Mouse (Mus musculus): ENCODE data around the gene B3gnt3. TPM values are rescaled to one million over a fixed set of nuclear protein-coding genes. Genes with fewer than 3 reads are reported as not detected.
A peak's percentile ranks its signal among the peaks of the same experiment; 100 is the strongest.
"Not testable (repeated sequence)": the region's sequence is repeated elsewhere in the genome, so short reads cannot be mapped to it uniquely, and the experiment has no call there.

Gene B3gnt3
- 1 to 10 TPM; 2.1 to 2.6 TPM for total RNA-seq (2021)
- long read RNA-seq, experiment 1, partial matches to known transcripts: 0 of 4 reads
- long read RNA-seq, experiment 1, other reads (novel, unspliced or antisense): 2 of 4 reads
- long read RNA-seq, experiment 2, partial matches to known transcripts: 0 of 1 reads
- long read RNA-seq, experiment 2, other reads (novel, unspliced or antisense): 0 of 1 reads

DNA sequence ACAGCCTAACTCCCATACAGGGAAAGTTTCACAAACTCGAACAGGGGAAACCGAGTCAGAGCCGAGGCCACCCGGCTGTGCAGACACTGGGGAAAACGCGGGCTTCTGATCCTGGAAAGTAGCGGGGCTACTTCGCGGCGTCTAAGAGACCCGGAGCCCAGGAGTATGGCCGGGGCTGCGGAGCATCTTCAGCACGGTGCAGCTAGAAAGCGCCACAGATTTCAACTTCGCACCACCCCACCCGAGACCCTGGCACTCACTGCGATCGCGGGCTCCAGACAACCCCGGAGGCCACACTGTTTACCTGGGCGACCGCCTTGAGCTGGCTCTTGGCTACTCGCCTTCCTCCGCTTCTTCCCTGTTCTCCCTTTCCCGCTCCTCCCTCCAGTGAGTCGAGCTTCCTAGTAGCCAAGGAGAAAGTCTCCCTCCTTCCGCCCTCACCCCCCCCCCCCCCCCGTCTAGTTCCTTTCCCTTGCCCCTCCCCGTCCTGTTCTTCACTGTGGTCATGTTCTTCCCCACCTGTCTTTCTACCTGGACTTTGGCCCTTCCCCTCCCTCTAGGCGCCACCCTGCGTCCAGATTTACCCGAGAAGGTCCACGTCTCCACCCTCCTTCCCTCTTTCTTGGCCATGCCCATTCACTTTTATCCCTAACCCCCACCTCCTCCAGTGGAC is at the start of gene B3gnt3:
B3gnt3 (minus strand) TSS at position 376 of the 673 bp plus-strand sequence.
- intact Hi-C loops (cut with DNase I): loop anchor here (5.0 kb wide), 1 partner anchor 421 kb away; no protein-coding TSS in a partner anchor
- DNase-seq: no peak

DNA sequence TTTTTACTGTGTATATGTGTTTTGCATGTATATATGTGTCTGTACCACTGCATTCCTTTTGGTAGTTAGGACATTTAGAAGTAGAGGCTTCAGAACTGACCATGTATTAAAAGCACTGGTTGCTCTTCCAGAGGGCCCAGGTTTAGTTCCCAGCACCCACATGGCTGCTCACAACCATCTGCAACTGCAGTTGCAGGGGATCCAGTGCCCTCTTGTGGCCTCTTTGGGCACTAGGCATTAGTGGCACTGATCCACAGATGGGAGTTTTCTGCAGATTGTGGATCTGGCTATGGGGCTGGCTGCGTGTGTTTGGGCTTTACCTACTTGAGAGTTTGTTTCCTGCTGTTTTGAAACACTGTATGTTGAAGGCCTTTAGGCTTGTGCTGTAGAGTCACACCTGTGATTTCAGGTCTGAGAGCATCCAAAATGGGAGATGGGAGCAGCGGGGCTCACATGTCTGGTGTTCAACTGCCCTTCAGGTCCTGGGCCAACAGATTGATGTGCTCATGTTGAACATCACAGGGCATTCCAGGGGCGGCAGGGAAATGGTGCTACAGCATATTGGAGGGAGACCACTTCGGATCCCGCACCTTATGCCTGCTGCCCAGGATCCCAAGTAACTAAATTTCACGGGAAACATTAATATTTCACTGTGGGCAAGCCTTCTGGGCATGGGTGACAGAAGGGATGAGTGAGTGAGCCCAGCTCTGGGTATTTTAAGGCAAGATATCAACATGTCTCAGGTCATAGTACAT is 47.9 kb upstream of the B3gnt3 start:
- DNase-seq; intact Hi-C loops (cut with DNase I): not testable (repeated sequence)

DNA sequence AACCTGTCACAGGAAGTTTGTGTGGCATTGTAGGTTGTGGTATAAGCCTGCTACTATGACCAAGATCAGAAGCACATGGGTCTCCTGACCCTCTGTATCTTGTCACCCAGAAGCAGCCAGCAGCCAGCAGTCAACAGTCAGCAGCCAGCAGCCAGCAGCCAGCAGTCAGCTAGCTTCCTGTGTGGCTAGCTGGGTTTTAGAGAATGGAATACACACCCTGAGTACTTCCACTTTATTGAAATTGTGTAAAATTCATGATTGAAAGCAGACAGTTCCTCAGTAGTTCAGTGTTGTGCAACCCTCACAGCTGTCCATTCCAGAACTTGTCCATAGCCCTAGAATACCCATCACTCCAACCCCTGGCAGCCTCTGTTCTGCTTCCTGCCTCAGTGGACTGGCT is 45.5 kb upstream of the B3gnt3 start:
- intact Hi-C loops (cut with DNase I); DNase-seq: not testable (repeated sequence)

DNA sequence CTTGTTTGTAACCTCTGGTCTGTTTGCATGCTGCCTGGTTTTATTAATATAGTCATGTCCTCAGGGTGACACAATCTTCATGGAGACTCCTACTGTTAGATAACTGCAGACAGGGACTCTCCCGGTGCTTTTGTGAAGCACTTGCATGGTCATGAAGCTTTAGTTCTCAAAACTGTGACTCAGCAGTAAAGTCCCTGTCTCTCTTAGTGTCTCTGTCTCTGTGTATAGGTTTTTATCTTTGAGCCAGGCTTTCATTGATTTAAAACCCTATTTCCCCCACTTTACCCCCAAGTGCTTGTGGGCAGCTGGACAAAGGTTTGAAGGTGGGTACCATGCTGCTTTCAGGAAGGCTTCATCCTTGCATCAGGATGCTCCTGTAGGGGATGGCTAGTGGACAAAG is 43.7 kb upstream of the B3gnt3 start:
- no peak for DNase-seq
- intact Hi-C loops (cut with DNase I): no loop called here

DNA sequence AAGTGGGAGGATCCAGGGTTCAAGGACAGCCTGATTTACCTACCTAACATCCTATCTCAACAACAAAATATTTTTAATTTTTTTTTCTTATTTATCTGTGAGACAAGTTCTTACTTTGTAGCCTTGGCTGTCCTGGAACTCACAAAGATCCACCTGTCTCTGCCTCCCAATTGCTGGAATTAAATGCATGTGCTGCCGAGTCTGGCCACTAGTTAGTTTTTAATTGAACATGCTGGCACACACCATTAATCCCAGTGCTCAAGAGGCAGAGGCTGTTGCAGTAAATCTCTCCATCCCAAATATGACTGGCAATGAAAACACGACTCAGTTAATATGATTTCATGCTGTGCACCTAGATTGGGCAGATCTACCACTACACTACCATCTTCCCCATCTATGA is 41.2 kb upstream of the B3gnt3 start:
- intact Hi-C loops (cut with DNase I): no loop called here
- no peak for DNase-seq

DNA sequence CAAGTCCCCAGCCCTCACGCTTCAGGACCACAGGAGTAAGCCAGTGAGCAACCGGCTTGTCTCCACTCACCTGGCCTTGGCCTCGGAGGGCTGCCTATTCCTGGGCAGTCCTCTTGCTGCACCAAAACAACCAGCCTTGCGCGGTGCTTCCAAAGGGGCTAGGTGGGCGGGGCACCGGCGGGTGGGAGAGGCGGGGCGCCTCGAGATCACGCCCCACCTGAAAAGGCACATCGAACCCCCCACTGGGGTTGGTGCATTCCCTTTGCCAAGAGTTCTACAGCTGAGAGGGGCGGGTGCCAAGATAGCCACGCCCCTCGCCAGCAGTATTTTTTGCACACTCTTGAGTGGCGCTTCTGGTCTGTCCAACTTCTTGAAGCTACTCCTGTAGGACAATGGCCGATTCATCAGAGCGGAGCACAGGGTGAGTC is 40.1 kb upstream of the B3gnt3 start:
- no peak for DNase-seq
- intact Hi-C loops (cut with DNase I): no loop called here

DNA sequence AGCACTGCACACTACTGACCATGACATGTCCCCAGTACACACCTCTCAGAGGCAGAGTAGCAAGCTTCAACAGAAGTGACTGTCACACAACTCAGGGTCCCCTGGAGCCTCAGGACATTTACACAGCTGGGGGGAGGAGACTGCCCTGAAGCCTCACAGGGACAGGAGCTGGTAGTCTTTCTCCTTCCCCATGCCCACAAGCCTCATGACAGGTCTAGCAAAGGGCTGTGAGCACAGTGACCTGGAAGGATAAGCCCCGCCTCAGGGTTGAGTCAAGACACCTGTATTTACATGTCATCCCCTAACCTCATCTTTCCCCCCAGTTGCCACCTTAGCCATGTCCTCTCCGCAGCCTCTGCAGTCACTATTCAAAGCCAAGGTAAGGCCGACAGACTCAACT is 39.6 kb upstream of the B3gnt3 start:
- intact Hi-C loops (cut with DNase I): no loop called here
- no peak for DNase-seq

DNA sequence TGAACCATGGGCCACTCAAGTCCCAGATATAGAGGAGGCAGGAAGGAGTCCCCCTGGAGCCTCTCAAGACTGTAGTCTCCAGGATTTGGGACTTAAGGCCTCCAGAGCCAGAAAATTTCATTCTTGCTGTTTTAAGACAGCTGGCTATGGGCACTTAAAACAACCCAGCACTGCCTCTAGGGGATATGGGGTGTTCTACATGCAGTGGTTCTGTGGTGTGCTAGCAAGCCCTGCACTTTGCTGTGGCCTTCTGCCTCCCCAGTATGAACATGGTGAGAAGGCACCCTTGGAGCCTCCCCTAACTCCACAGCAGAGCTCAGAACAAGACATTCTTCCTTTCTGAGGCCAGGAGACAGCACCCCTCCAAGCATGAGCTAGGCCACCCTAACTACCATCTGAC is 36.7 kb upstream of the B3gnt3 start:
- intact Hi-C loops (cut with DNase I); DNase-seq: not testable (repeated sequence)

DNA sequence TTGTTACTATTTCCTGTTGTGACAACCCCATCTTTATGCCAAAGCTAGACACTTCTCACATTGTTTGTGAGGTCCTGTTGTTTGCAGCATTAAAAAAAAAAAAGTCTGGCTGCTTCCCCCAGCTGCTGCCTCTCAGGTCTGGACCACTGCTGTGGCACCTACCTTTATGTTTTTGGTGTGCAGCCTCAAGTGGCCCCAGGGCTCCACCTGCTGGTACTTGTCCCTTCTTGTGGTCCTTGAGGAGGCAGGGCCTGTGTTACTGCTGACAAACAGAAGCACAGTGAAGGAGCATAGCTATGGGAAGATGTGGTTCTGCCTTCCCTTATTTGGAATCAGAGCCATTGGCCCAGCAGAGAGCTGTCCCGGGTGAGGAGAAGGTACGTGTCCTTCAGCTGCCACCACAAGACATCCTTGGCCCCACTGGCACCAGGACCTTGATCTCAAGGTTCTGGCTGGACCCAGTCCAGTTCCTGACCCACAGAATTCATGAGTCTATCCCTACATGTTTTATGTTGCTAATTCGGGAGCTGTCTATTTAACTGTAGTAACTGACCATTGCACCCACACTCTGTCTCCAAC is 30.2 kb upstream of the B3gnt3 start:
- intact Hi-C loops (cut with DNase I): no loop called here
- DNase-seq: no peak

DNA sequence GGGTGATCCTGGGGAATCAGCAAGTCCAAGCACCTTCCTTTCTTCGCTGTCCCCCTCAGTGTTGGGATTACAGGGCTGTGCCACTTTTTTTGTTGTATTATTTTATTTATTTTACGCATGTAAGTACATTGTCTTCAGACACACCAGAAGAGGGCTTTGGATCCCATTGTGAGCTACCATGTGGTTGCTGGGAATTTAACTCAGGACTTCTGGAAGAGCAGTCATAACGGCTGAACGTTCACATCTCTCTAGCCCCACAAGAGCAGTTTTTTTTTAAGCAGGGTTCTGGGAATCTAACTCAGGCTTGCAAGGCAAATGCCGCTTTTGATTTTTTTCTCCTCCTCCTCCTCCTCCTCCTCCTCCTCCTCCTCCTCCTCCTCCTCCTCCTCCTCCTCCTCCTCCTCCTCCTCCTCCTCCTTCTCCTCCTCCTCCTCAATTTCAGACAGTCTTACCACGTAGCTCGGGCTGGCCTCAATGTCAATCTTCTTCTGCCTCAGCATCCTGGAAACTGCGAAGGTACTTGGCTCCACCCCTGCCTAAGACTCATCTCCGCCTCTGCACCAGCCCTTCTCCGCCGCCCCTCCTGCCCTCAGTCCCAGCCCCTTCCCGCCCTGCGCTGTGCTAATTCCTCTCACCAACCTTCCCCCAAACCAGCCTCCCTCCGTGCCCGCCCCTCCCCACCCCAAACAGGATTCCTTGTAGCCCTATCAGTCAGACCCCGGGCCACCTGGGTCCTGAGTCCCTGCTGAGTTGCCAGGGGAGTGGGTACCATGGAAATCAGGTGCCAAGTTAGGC is 27.4 kb upstream of the B3gnt3 start:
- intact Hi-C loops (cut with DNase I): no loop called here
- no peak for DNase-seq

DNA sequence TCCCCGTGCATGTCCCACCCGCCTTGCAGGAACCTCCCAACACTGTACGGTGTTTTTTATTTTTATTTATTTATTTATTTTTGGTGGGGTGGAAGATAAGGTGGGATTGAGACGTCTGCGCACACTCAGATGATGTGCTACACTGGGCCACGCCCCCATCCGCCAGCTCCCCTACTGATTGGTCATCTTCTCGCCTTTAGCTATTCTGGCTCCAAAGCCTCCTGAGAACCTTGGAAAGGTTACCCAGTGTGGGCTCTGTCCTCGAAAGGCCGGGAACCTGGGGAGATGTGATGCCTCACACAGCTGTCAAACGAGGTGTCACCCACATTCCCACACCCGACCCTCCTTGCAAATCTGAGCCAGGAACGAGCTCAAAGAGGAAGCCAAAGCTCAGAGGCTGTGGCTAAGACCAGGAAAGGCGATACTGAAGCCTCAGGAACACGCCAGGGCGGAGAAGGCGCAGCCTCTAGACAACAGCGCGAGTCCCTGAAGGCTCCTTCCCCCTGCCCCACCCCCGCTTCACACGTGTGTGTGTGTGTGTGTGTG is 26.7 kb upstream of the B3gnt3 start:
- intact Hi-C loops (cut with DNase I): no loop called here
- no peak for DNase-seq

DNA sequence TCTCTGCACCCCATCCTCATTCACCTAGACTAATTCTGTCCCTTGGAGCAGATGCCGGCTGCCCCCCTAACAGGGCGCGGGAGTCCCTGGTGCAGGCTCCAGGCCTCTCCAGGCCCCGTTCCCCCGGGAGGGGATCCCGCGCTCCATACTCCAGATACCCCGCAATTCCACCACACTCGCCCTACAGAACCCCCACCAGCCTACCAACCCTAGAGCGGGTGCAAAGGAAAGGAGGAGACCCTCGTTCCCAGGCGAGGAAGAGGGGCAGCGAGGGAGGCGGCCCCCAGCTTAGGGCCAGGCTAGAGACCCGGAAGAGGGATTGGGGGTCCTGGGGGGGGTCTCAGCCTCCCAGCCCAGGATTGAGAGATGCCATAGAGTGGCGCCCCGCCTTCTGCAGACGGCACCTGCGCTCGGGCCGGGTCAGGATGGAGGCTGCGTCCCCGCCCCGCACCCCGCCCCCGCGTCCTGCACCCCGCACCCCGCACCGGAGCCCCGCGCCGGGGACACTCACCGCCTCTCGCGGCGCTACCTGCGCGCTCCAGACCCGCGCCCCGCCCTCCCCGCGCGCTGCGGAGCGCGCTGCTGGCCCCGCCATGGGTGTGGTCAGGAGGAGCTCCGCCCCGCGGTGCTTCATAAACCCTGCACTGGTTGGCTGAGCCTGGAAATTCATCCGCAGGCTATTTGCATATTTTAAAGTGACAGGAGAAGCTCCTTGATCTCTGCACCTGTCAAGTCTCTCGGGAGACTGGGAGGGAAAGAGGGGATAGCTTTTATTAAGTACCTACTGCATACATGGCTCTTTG is 23.7 kb upstream of the B3gnt3 start, which contains the start of gene Fcho1:
Fcho1 (minus strand) TSS at position 595 of the 803 bp plus-strand sequence.
- intact Hi-C loops (cut with DNase I): no loop called here
- peak in 1 of 2 experiments; percentile 33 for DNase-seq

DNA sequence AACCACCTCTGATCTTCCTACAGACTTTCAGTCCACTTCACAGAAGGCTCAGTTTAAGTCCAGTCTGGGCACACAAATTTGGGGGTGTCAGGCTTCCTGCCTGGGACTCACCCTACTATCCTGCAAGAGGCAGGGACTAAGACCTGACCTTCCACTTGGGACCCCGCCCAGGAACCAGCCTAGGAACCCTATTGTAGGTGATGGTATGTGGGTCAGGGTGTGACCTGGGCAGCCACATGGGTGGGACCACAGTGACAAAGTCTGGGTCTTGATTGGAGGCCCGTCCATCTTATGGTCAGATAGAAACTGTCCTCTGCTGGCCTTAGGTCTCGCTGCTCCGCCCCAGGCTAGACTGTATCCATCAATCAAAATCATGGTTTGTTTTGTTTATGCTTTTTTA is 22.8 kb upstream of the B3gnt3 start:
- intact Hi-C loops (cut with DNase I): no loop called here
- DNase-seq: no peak

DNA sequence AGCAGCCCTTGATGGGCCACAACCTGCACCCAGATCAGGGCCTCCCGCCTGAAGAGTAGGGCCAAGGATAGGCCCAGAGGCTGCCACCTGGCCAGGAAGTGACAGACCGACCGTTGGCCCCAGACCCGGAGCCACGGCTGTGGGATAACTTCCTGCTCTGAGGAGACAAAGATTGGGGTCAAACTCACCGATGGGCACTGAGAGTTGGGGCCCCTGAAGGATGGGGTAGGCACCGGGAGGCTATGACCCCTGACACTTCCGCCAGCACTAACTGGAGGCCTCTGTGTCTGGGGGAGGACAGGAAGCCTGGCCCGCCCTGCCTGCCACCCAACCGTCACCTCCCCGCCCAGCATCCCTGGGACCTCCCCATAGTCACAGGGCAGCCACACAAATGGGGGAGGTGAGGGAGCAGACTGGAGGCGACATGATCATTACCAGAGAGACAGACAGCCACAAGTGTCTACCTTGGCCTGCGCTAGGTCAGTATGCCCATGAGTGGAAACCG is 21.5 kb upstream of the B3gnt3 start:
- no peak for DNase-seq
- intact Hi-C loops (cut with DNase I): no loop called here

DNA sequence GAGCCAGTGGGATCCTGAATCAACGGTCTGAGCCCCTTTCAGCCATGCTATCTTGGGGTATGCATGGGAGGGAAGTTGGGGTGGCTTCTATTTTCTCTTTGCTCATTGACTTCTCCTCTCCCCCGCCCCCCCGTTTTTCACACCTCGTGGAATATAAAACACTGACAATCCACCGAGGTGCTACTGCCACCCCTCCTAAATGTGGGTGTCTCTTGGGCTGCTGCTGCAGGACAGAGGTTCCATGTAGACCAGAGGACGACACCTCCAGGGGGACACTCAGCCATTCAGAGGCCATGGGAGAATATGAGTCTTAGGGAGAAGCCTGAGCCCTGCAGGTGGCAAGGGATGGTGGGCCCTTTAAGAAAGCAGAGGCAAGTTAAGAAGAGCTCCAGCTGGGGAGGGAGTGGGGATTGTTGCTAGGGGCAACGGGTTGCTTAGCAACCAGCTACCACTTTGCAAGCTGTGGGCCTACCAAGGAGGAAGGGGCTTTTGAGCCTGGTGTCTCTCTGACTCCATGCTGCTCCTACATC is 18.4 kb upstream of the B3gnt3 start:
- no peak for DNase-seq
- intact Hi-C loops (cut with DNase I): no loop called here

DNA sequence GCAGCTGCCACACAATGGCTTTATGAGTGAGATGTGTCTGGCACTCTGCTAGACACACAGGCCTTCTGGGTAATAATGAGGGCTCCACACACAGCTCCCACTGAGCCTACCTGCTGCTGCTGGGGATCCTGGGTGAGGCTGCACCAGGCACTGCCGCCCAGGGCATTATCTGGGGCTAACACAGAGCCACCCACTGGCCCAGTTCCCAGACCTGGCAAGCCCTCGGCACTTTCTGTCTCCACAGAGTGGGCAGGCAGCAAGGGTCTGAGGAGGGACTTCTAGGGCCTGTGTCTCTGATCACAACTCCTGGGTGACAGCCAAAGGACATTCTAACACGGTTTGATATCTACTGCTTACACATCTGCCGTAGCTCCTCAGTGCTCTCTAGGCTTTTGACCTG is 17.6 kb upstream of the B3gnt3 start:
- intact Hi-C loops (cut with DNase I): no loop called here
- no peak for DNase-seq

DNA sequence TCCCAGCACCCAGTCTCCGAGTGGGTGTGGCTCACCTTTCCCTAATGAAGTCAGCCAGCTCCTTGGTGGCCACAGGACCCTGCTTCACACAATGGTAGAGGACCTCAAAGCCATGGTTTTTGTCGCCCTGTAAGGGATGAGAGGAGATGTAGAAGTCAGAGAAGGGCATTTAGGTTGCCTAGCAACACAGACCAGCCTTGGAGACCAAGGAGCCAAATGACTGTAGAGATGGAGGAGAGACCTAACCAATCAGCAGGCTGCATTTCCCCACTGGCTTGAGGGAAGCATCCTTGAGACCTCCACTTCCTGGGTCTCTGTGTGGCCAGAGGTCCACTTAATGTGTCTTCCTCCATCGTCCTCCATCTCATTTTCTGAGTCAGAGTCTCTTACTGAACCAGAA is 16.7 kb upstream of the B3gnt3 start:
- intact Hi-C loops (cut with DNase I): no loop called here

DNA sequence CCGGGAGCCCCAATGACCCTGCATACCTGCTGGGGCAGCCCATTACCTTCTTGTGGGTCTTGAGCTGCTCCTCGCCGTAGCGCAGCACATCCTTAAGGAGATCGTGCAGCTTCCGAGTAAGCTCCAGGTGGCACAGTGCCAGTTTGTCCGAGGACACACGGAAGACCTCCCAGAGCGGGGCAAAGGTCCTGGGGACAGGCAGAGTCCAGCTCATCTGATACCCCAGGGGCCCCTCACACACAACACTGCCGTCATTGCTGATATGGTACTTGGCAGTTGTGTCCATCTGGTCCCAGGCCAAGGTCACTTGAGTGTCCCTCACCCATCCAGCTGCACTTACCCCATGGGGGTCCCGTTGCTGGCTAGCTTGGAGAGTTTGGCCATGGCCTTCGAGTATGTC is 15.5 kb upstream of the B3gnt3 start:
- intact Hi-C loops (cut with DNase I): no loop called here
- DNase-seq: no peak

More for the DNA sequence above, 16.7 kb upstream of the B3gnt3 start:
- DNase-seq: no peak

DNA sequence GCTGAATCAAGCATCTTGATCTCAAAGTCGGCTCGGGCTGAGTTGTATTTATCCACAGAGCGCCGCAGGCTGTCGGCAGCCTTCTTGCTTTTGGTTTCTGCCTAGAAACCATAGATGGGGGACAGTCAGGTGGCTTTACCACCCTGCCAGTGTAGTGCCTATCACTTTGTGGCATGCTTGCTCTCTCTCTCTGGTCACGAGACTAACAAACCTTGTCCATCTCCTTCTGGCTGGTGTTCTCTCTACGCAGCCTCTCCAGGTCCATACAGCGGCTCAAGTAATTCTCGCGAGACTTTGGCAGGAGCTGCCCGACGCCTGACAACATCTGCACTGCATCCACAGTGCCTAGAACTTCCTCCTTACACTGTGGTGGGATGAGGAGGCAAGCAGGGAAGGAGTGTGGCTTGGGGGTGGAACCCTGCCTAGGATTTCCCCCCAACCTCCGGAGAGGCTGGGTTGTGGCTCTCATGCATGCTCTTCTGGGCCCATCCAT is 15.0 kb upstream of the B3gnt3 start:
- no peak for DNase-seq
- intact Hi-C loops (cut with DNase I): no loop called here

Measured in gastrocnemius, postnatal 36 days (tissue).